Mouse (Mus musculus) bone marrow, adult 2 months (tissue): Measurements from ENCODE around the gene Pola2.

ENCODE experiments used
- CTCF ChIP-seq: fragments of 200-500 bp; IDR thresholded peaks from 2 replicates; pipeline ENCODE4 v1.5.1; 2011; ENCODE audit warnings: low read length, control low read depth; ENCODE audit not compliant: control insufficient read depth, insufficient read depth
- POLR2A ChIP-seq: fragments of 200-500 bp; IDR thresholded peaks from 2 replicates; pipeline ENCODE4 v1.6.1; 2011; ENCODE audit warnings: low read depth, mild to moderate bottlenecking, control low read depth, low read length, borderline replicate concordance; ENCODE audit not compliant: control insufficient read depth

DNA sequence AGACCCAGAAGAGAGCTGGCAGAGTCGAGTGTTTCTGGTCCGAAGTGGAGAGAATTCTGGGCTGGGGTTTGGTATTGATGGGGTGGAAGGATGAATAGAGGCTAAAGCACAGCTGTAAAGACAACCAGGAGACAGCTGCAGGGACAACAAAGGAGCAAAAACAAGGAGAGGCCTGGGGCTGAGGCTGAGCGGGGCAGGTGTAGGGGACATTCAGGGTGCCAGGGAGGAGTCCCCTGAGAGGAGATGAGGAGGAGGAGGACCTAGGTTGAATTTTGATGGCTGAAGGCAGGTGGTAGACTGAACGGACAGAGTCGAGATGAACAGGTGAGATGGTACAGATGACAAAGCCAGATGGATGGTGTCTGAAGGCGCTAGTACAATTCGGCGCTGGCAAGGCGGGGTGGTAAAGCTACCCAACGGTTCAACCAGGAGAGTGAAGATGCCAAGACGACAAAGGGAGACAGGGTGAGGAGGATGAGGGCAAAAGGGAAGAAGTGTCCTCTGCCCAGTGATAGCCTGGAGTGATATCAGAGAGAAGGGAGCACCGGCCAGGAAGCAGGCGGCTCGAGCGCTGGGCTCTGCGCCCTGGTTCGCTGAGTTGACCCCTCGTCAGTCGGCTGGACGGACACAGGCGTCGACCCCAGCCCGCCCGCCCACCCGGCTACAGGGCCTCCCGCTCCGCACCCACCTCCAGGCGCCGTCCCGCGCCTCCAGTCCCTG is 70.6 kb downstream of the Pola2 start:
- TF ChIP-seq CTCF (no peak), POLR2A (no peak)
